Mouse (Mus musculus): ENCODE measurements around the gene Fndc4. TPM values are rescaled to one million over a fixed set of nuclear protein-coding genes. Genes with fewer than 3 reads are reported as not detected.
A peak's percentile ranks its signal among the peaks of the same experiment; 100 is the strongest.

The Fndc4 gene
- polyA plus RNA-seq, 1 experiment from 2014 or later = 46.1 TPM

GRCm38 (mm10) chr5:31297047-31297757 lies 1.3 kb upstream of the Fndc4 start, which contains the start of gene Gckr:
Gene Gckr, plus strand, starts transcription at chr5:31297443.
- Histone ChIP-seq H3K9me3 (ENCODE audit: low read length) (no peaks in the 10 kb centered on the region), H3K27ac (ENCODE audit: low read length) (no peak within 1 kb of the TSS), H3K9ac (replicated peaks; ENCODE audit: low read length) (no peak within 1 kb of the TSS; the same call in 1 of the 2 replicates), H3K27me3 (ENCODE audit: insufficient read depth, low read length) (no peaks in the 10 kb centered on the region), H3K4me3 (ENCODE audit: low read length) (peak within 1 kb of the TSS; percentile 82; the same call in 1 of the 2 replicates), H3K4me1 (ENCODE audit: insufficient read depth, low read length) (peaks cover 10% of the 10 kb centered on the region), H3K4me2 (replicated peaks; ENCODE audit: low read depth, low read length) (peak within 1 kb of the TSS; percentile 98), H3K36me3 (ENCODE audit: insufficient read depth, low read length) (no peaks in the 10 kb centered on the region)
- no peak for ATAC-seq (ENCODE audit: low FRiP score, low TSS enrichment)
- 68% methylated on average over 13 of the region's 13 CpGs for WGBS

GRCm38 (mm10) chr5:31294964-31295605 lies 795 bp downstream of the Fndc4 start:
- ATAC-seq (ENCODE audit: low FRiP score, low TSS enrichment) = no peak
- no peaks in the 10 kb centered on the region for H3K36me3 ChIP-seq (ENCODE audit: insufficient read depth, low read length)
- 3% methylated on average over 29 of the region's 29 CpGs for WGBS
- peak overlapping the region; percentile 82 for H3K4me3 ChIP-seq (ENCODE audit: low read length)
- H3K4me1 ChIP-seq (ENCODE audit: insufficient read depth, low read length) = peaks cover 15% of the 10 kb centered on the region
- H3K27me3 ChIP-seq (ENCODE audit: insufficient read depth, low read length) = no peaks in the 10 kb centered on the region
- H3K9ac ChIP-seq (replicated peaks; ENCODE audit: low read length) = peak overlapping the region; percentile 88
- H3K27ac ChIP-seq (ENCODE audit: low read length) = peak overlapping the region; percentile 43
- H3K9me3 ChIP-seq (ENCODE audit: low read length) = no peaks in the 10 kb centered on the region
- peak overlapping the region; percentile 98 for H3K4me2 ChIP-seq (replicated peaks; ENCODE audit: low read depth, low read length)

GRCm38 (mm10) chr5:31291361-31291688 lies 4.6 kb downstream of the Fndc4 start:
- Histone ChIP-seq H3K27ac (ENCODE audit: low read length) (peak overlapping the region; percentile 67), H3K9ac (replicated peaks; ENCODE audit: low read length) (peak overlapping the region; percentile 60), H3K36me3 (ENCODE audit: insufficient read depth, low read length) (peaks cover 1% of the 10 kb centered on the region; the same call in 1 of the 2 replicates), H3K4me3 (ENCODE audit: low read length) (peak overlapping the region; percentile 61), H3K4me2 (replicated peaks; ENCODE audit: low read depth, low read length) (peak overlapping the region; percentile 74), H3K4me1 (ENCODE audit: insufficient read depth, low read length) (peaks cover 15% of the 10 kb centered on the region), H3K27me3 (ENCODE audit: insufficient read depth, low read length) (no peaks in the 10 kb centered on the region), H3K9me3 (ENCODE audit: low read length) (no peaks in the 10 kb centered on the region)
- no peak for ATAC-seq (ENCODE audit: low FRiP score, low TSS enrichment)
- 4% methylated on average over 9 of the region's 9 CpGs for WGBS

- peaks cover 12% of the 10 kb centered on the region for H3K4me1 ChIP-seq (ENCODE audit: insufficient read depth, low read length)
- no peaks in the 10 kb centered on the region for H3K9me3 ChIP-seq (ENCODE audit: low read length)
- H3K36me3 ChIP-seq (ENCODE audit: insufficient read depth, low read length) = peaks cover 7% of the 10 kb centered on the region; the same call in 1 of the 2 replicates
- peak within 1 kb of the TSS; percentile 67 for H3K27ac ChIP-seq (ENCODE audit: low read length)
- no peaks in the 10 kb centered on the region for H3K27me3 ChIP-seq (ENCODE audit: insufficient read depth, low read length)
- ATAC-seq (ENCODE audit: low FRiP score, low TSS enrichment) = peak; percentile 94
- H3K9ac ChIP-seq (replicated peaks; ENCODE audit: low read length) = peak within 1 kb of the TSS; percentile 69
- H3K4me3 ChIP-seq (ENCODE audit: low read length) = peak within 1 kb of the TSS; percentile 61
- 1% methylated on average over 45 of the region's 45 CpGs for WGBS
- peak within 1 kb of the TSS; percentile 74 for H3K4me2 ChIP-seq (replicated peaks; ENCODE audit: low read depth, low read length)
Observed at GRCm38 (mm10) chr5:31290521-31291360, 5.1 kb downstream of the Fndc4 start, which contains the start of gene Ift172. Gene Ift172, minus strand, starts transcription at chr5:31291116.

GRCm38 (mm10) chr5:31289626-31290230 lies 6.2 kb downstream of the Fndc4 start:
- H3K9ac ChIP-seq (replicated peaks; ENCODE audit: low read length) = no peak overlapping the region; the same call in 1 of the 2 replicates
- 75% methylated on average over 3 of the region's 3 CpGs for WGBS
- ATAC-seq (ENCODE audit: low FRiP score, low TSS enrichment) = no peak

GRCm38 (mm10) chr5:31288655-31289054 lies 7.2 kb downstream of the Fndc4 start:
- no peak overlapping the region for H3K4me2 ChIP-seq (replicated peaks; ENCODE audit: low read depth, low read length)
- no peak overlapping the region for H3K4me3 ChIP-seq (ENCODE audit: low read length)
- H3K27ac ChIP-seq (ENCODE audit: low read length) = no peak overlapping the region
- no peak for ATAC-seq (ENCODE audit: low FRiP score, low TSS enrichment)
- peaks cover 14% of the 10 kb centered on the region; the same call in 1 of the 2 replicates for H3K36me3 ChIP-seq (ENCODE audit: insufficient read depth, low read length)
- H3K4me1 ChIP-seq (ENCODE audit: insufficient read depth, low read length) = peaks cover 5% of the 10 kb centered on the region; the same call in 1 of the 2 replicates
- no peaks in the 10 kb centered on the region for H3K27me3 ChIP-seq (ENCODE audit: insufficient read depth, low read length)
- no peaks in the 10 kb centered on the region for H3K9me3 ChIP-seq (ENCODE audit: low read length)
- 82% methylated on average over 3 of the region's 3 CpGs for WGBS
- H3K9ac ChIP-seq (replicated peaks; ENCODE audit: low read length) = no peak overlapping the region

More at GRCm38 (mm10) chr5:31289626-31290230, 6.2 kb downstream of the Fndc4 start:
- peaks cover 7% of the 10 kb centered on the region for H3K4me1 ChIP-seq (ENCODE audit: insufficient read depth, low read length)
- no peaks in the 10 kb centered on the region for H3K27me3 ChIP-seq (ENCODE audit: insufficient read depth, low read length)
- no peak overlapping the region for H3K4me3 ChIP-seq (ENCODE audit: low read length)
- H3K36me3 ChIP-seq (ENCODE audit: insufficient read depth, low read length) = peaks cover 11% of the 10 kb centered on the region; the same call in 1 of the 2 replicates
- no peak overlapping the region for H3K27ac ChIP-seq (ENCODE audit: low read length)
- H3K9me3 ChIP-seq (ENCODE audit: low read length) = no peaks in the 10 kb centered on the region
- peak overlapping the region; percentile 74 for H3K4me2 ChIP-seq (replicated peaks; ENCODE audit: low read depth, low read length)

- H3K4me3 ChIP-seq (ENCODE audit: low read length) = no peak overlapping the region
- no peak overlapping the region for H3K27ac ChIP-seq (ENCODE audit: low read length)
- H3K4me1 ChIP-seq (ENCODE audit: insufficient read depth, low read length) = peaks cover 5% of the 10 kb centered on the region; the same call in 1 of the 2 replicates
- H3K4me2 ChIP-seq (replicated peaks; ENCODE audit: low read depth, low read length) = no peak overlapping the region
- no peaks in the 10 kb centered on the region for H3K27me3 ChIP-seq (ENCODE audit: insufficient read depth, low read length)
- ATAC-seq (ENCODE audit: low FRiP score, low TSS enrichment) = no peak
- H3K36me3 ChIP-seq (ENCODE audit: insufficient read depth, low read length) = peaks cover 18% of the 10 kb centered on the region; the same call in 1 of the 2 replicates
- no peak overlapping the region for H3K9ac ChIP-seq (replicated peaks; ENCODE audit: low read length)
- H3K9me3 ChIP-seq (ENCODE audit: low read length) = no peaks in the 10 kb centered on the region
- WGBS = 79% methylated on average over 4 of the region's 4 CpGs
Observed at GRCm38 (mm10) chr5:31288225-31288624, 7.7 kb downstream of the Fndc4 start.

- no peak overlapping the region for H3K27ac ChIP-seq (ENCODE audit: low read length)
- peaks cover 38% of the 10 kb centered on the region for H3K36me3 ChIP-seq (ENCODE audit: insufficient read depth, low read length)
- no peaks in the 10 kb centered on the region for H3K9me3 ChIP-seq (ENCODE audit: low read length)
- no peaks in the 10 kb centered on the region for H3K4me1 ChIP-seq (ENCODE audit: insufficient read depth, low read length)
- no peak overlapping the region for H3K9ac ChIP-seq (replicated peaks; ENCODE audit: low read length)
- ATAC-seq (ENCODE audit: low FRiP score, low TSS enrichment) = no peak
- H3K4me2 ChIP-seq (replicated peaks; ENCODE audit: low read depth, low read length) = no peak overlapping the region
- H3K27me3 ChIP-seq (ENCODE audit: insufficient read depth, low read length) = no peaks in the 10 kb centered on the region
- WGBS = 86% methylated on average over 20 of the region's 20 CpGs
- H3K4me3 ChIP-seq (ENCODE audit: low read length) = no peak overlapping the region
Observed at GRCm38 (mm10) chr5:31279245-31279988, 16.5 kb downstream of the Fndc4 start.

GRCm38 (mm10) chr5:31273018-31273417 lies 22.9 kb downstream of the Fndc4 start:
- Histone ChIP-seq H3K4me3 (ENCODE audit: low read length) (no peak overlapping the region), H3K9ac (replicated peaks; ENCODE audit: low read length) (no peak overlapping the region), H3K36me3 (ENCODE audit: insufficient read depth, low read length) (peaks cover 34% of the 10 kb centered on the region), H3K4me1 (ENCODE audit: insufficient read depth, low read length) (no peaks in the 10 kb centered on the region), H3K4me2 (replicated peaks; ENCODE audit: low read depth, low read length) (no peak overlapping the region), H3K9me3 (ENCODE audit: low read length) (no peaks in the 10 kb centered on the region), H3K27ac (ENCODE audit: low read length) (no peak overlapping the region), H3K27me3 (ENCODE audit: insufficient read depth, low read length) (no peaks in the 10 kb centered on the region)
- 89% methylated on average over 6 of the region's 6 CpGs for WGBS
- ATAC-seq (ENCODE audit: low FRiP score, low TSS enrichment) = no peak
